Mouse (Mus musculus) liver, adult 2 months (tissue): ENCODE measurements around the gene Grhpr. TPM values are rescaled to one million over a fixed set of nuclear protein-coding genes. Genes with fewer than 3 reads are reported as not detected.
"Not testable (repeated sequence)": the region's sequence is repeated elsewhere in the genome, so short reads cannot be mapped to it uniquely, and the experiment has no call there.

Source experiments
- DNase-seq: peaks from one replicate; pipeline ENCODE4 v3.0.0-alpha.2; 2011; ENCODE audit warnings: low read depth, low spot score; ENCODE audit errors: extremely low read depth
- H3K27ac ChIP-seq: fragments of 200-500 bp; replicated peaks from 2 replicates; pipeline ENCODE4 v1.5.1; 2012; ENCODE audit warnings: low read depth, mild to moderate bottlenecking, control low read depth, inconsistent platforms, low read length; ENCODE audit not compliant: insufficient read depth
- H3K27me3 ChIP-seq: fragments of 200-500 bp; 2 replicates; pipeline ENCODE4 v1.6.1; 2012; ENCODE audit warnings: mild to moderate bottlenecking, moderate library complexity, low read length, inconsistent platforms; ENCODE audit not compliant: control insufficient read depth, insufficient read depth
- H3K36me3 ChIP-seq: fragments of 200-500 bp; 2 replicates; pipeline ENCODE4 v1.6.1; 2012; ENCODE audit warnings: low read length, inconsistent platforms; ENCODE audit not compliant: control insufficient read depth, insufficient read depth
- H3K4me1 ChIP-seq: fragments of 200-500 bp; 2 replicates; pipeline ENCODE4 v1.6.1; 2011; ENCODE audit warnings: low read length; ENCODE audit not compliant: control insufficient read depth, insufficient read depth
- H3K4me3 ChIP-seq: fragments of 200-500 bp; 2 replicates; pipeline ENCODE4 v1.5.1; 2011; ENCODE audit warnings: low read depth, mild to moderate bottlenecking, control low read depth, low read length, moderate library complexity; ENCODE audit not compliant: insufficient read depth
- H3K79me2 ChIP-seq: fragments of 200-500 bp; 2 replicates; pipeline ENCODE4 v1.6.1; 2012; ENCODE audit warnings: inconsistent platforms, mild to moderate bottlenecking, low read length, moderate library complexity; ENCODE audit not compliant: control insufficient read depth, insufficient read depth
- H3K9ac ChIP-seq: fragments of 200-500 bp; 2 replicates; pipeline ENCODE4 v1.6.1; 2012; ENCODE audit warnings: low read depth, mild to moderate bottlenecking, control low read depth, inconsistent platforms, low read length
- CTCF ChIP-seq: fragments of 200-500 bp; IDR thresholded peaks from 2 replicates; pipeline ENCODE4 v1.5.1; 2011; ENCODE audit warnings: low read depth, low read length, control low read depth
- POLR2A ChIP-seq: fragments of 200-500 bp; IDR thresholded peaks from 2 replicates; pipeline ENCODE4 v1.6.1; 2011; ENCODE audit warnings: low read length, control low read depth; ENCODE audit not compliant: insufficient read depth; ENCODE audit errors: extremely low read depth
- WGBS: fragments of 180-500 bp; shearing (Covaris S2); methylation state at CpG from one replicate; pipeline ENCODE4 v1.1.7; 2018; 5-methylcytosine and 5-hydroxymethylcytosine counted together
- polyA plus RNA-seq: library from polyadenylated mRNA; depleted of rRNA; stranded (reverse); fragments of >200 nt; gene quantifications from 2 replicates; pipeline ENCODE4 v1.2.3, GENCODE M21; 2012
- total RNA-seq: library from RNA; depleted of rRNA; stranded (reverse); fragments of >200 nt; gene quantifications from 2 replicates; pipeline ENCODE4 v1.2.3, GENCODE M21; 2014

The Grhpr gene
- total and polyA plus RNA-seq, 2 experiments = 108 to 313 TPM

GRCm38 (mm10) chr4:44942237-44942636 is 39.0 kb upstream of the Grhpr start:
- WGBS = 75% methylated on average over 1 of the region's 1 CpGs
- no peaks in the 10 kb centered on the region for H3K79me2 ChIP-seq
- no peak overlapping the region for H3K9ac ChIP-seq
- no peak overlapping the region for H3K27ac ChIP-seq
- H3K36me3 ChIP-seq = no peaks in the 10 kb centered on the region
- no peak for DNase-seq
- TF ChIP-seq CTCF (no peak), POLR2A (no peak)
- no peaks in the 10 kb centered on the region for H3K4me1 ChIP-seq
- H3K27me3 ChIP-seq = no peaks in the 10 kb centered on the region
- H3K4me3 ChIP-seq = no peak overlapping the region

GRCm38 (mm10) chr4:44943480-44943879 is 37.7 kb upstream of the Grhpr start:
- Histone ChIP-seq H3K79me2 (no peaks in the 10 kb centered on the region), H3K27me3 (no peaks in the 10 kb centered on the region), H3K4me3 (no peak overlapping the region), H3K4me1 (no peaks in the 10 kb centered on the region), H3K36me3 (no peaks in the 10 kb centered on the region), H3K27ac (no peak overlapping the region), H3K9ac (no peak overlapping the region)
- 39% methylated on average over 6 of the region's 6 CpGs for WGBS
- TF ChIP-seq POLR2A (no peak), CTCF (no peak)
- DNase-seq = peak; percentile 50

- Histone ChIP-seq H3K4me1 (no peaks in the 10 kb centered on the region), H3K27ac (no peak overlapping the region), H3K79me2 (no peaks in the 10 kb centered on the region), H3K9ac (no peak overlapping the region), H3K36me3 (no peaks in the 10 kb centered on the region), H3K4me3 (no peak overlapping the region), H3K27me3 (no peaks in the 10 kb centered on the region)
- TF ChIP-seq CTCF (no peak), POLR2A (no peak)
- DNase-seq = no peak
- 83% methylated on average over 10 of the region's 10 CpGs for WGBS
These were observed 36.6 kb upstream of the Grhpr start for GRCm38 (mm10) chr4:44944426-44945075.

GRCm38 (mm10) chr4:44946126-44946525 is 35.1 kb upstream of the Grhpr start:
- H3K4me3 ChIP-seq, H3K36me3 ChIP-seq, H3K79me2 ChIP-seq, H3K4me1 ChIP-seq, H3K27ac ChIP-seq, H3K9ac ChIP-seq, H3K27me3 ChIP-seq, DNase-seq: not testable (repeated sequence)
- WGBS = 95% methylated on average over 2 of the region's 2 CpGs

GRCm38 (mm10) chr4:44947464-44947863 is 33.7 kb upstream of the Grhpr start:
- no peak overlapping the region for H3K27ac ChIP-seq
- 84% methylated on average over 5 of the region's 5 CpGs for WGBS
- H3K27me3 ChIP-seq = no peaks in the 10 kb centered on the region
- no peaks in the 10 kb centered on the region for H3K36me3 ChIP-seq
- no peak for DNase-seq
- H3K4me3 ChIP-seq = no peak overlapping the region
- no peak overlapping the region for H3K9ac ChIP-seq
- H3K79me2 ChIP-seq = no peaks in the 10 kb centered on the region
- H3K4me1 ChIP-seq = no peaks in the 10 kb centered on the region
- no peak for TF ChIP-seq POLR2A
- TF ChIP-seq CTCF = no peak

- no peaks in the 10 kb centered on the region for H3K79me2 ChIP-seq
- no peaks in the 10 kb centered on the region for H3K36me3 ChIP-seq
- H3K27me3 ChIP-seq = no peaks in the 10 kb centered on the region
- no peak overlapping the region for H3K9ac ChIP-seq
- H3K4me1 ChIP-seq = no peaks in the 10 kb centered on the region
- TF ChIP-seq CTCF (no peak), POLR2A (no peak)
- 77% methylated on average over 1 of the region's 1 CpGs for WGBS
- H3K4me3 ChIP-seq = no peak overlapping the region
- no peak overlapping the region for H3K27ac ChIP-seq
- no peak for DNase-seq
These were observed 32.9 kb upstream of the Grhpr start for GRCm38 (mm10) chr4:44948314-44948713.
